Mouse (Mus musculus): ENCODE measurements at regions not wholly inside any gene's neighbourhood (a gene's known extent, or its start where the extent isn't known, plus 50 kb on each side); places are given as distances from the start of the nearest gene placed in this dataset.

DNA sequence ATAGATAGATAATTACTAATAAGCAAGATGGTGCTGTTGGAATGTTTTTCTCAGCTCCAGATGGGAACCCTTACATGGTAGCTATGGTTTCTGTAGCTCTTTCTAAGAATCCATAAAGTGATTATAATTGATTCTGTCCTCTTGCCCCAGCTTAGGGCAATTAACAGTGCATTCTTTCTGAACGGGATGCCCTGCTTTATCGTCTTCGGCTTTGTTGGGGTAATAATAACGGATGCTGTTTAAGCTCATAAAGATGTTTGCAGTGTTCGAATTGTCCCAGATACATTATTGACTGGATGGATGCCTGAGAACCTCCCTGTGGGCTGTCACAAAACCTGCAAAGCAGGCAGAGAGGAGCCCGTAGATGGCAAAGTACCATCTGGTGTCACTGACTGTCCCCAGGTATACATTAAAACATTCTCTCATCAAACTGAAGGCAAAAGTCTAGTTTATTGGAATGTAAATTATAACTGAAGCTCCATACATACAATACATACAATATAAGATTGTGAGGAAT, 637.8 kb upstream of the Tenm3 start:
- Histone ChIP-seq H3K4me3 (ENCODE audit: control insufficient read depth, low read depth, low read length) (no peak overlapping the region), H3K4me1 (ENCODE audit: control insufficient read depth, insufficient read depth, low read length) (no peaks in the 10 kb centered on the region), H3K27ac (ENCODE audit: control insufficient read depth, insufficient read depth, low read depth, low read length) (no peak overlapping the region), H3K36me3 (ENCODE audit: control insufficient read depth, insufficient read depth, low read length) (no peaks in the 10 kb centered on the region), H3K27me3 (ENCODE audit: control insufficient read depth, insufficient read depth, low read length) (no peaks in the 10 kb centered on the region)
- no peak for TF ChIP-seq POLR2A (IDR thresholded peaks at IDR 0.05; ENCODE audit: control insufficient read depth, low read depth, low read length)
- no peak for TF ChIP-seq CTCF (IDR thresholded peaks at IDR 0.05; ENCODE audit: control insufficient read depth, insufficient read depth, insufficient replicate concordance, low read depth, low read length)

GRCm38 (mm10) chr8:49465911-49466518, 622.3 kb upstream of the Tenm3 start:
- Histone ChIP-seq H3K27ac (ENCODE audit: control insufficient read depth, insufficient read depth, low read depth, low read length) (no peak overlapping the region), H3K4me3 (ENCODE audit: control insufficient read depth, low read depth, low read length) (no peak overlapping the region), H3K4me1 (ENCODE audit: control insufficient read depth, insufficient read depth, low read length) (peaks cover 3% of the 10 kb centered on the region; the same call in 1 of the 2 replicates), H3K36me3 (ENCODE audit: control insufficient read depth, insufficient read depth, low read length) (no peaks in the 10 kb centered on the region), H3K27me3 (ENCODE audit: control insufficient read depth, insufficient read depth, low read length) (no peaks in the 10 kb centered on the region)
- TF ChIP-seq POLR2A (IDR thresholded peaks at IDR 0.05; ENCODE audit: control insufficient read depth, low read depth, low read length) (no peak), CTCF (IDR thresholded peaks at IDR 0.05; ENCODE audit: control insufficient read depth, insufficient read depth, insufficient replicate concordance, low read depth, low read length) (no peak)

DNA sequence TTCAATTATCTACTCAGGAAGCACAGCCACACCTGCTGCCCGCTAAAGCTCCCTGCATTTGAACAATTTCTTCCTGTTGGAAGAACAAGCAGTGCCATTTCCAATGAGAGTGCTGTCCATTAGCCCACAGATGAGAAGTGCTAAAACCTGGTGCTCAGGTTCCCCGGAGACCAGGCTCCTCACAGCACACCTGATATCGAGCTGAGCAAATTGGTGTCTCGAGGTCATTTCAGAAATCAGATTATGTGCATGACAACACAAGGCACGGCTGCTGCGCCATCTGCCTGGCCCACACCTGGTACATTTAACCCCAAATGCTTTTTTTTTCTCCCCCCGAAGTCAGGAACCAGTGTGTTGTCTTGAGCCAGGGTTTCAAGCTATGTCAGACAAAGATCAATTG, 621.3 kb upstream of the Tenm3 start:
- Histone ChIP-seq H3K27me3 (ENCODE audit: control insufficient read depth, insufficient read depth, low read length) (no peaks in the 10 kb centered on the region), H3K4me1 (ENCODE audit: control insufficient read depth, insufficient read depth, low read length) (peaks cover 3% of the 10 kb centered on the region; the same call in 1 of the 2 replicates), H3K36me3 (ENCODE audit: control insufficient read depth, insufficient read depth, low read length) (no peaks in the 10 kb centered on the region), H3K4me3 (ENCODE audit: control insufficient read depth, low read depth, low read length) (no peak overlapping the region), H3K27ac (ENCODE audit: control insufficient read depth, insufficient read depth, low read depth, low read length) (no peak overlapping the region)
- no peak for TF ChIP-seq POLR2A (IDR thresholded peaks at IDR 0.05; ENCODE audit: control insufficient read depth, low read depth, low read length)
- no peak for TF ChIP-seq CTCF (IDR thresholded peaks at IDR 0.05; ENCODE audit: control insufficient read depth, insufficient read depth, insufficient replicate concordance, low read depth, low read length)

- Histone ChIP-seq H3K27ac (ENCODE audit: control insufficient read depth, insufficient read depth, low read depth, low read length) (no peak overlapping the region), H3K27me3 (ENCODE audit: control insufficient read depth, insufficient read depth, low read length) (no peaks in the 10 kb centered on the region), H3K36me3 (ENCODE audit: control insufficient read depth, insufficient read depth, low read length) (no peaks in the 10 kb centered on the region), H3K4me1 (ENCODE audit: control insufficient read depth, insufficient read depth, low read length) (peaks cover 3% of the 10 kb centered on the region; the same call in 1 of the 2 replicates), H3K4me3 (ENCODE audit: control insufficient read depth, low read depth, low read length) (no peak overlapping the region)
- TF ChIP-seq CTCF (IDR thresholded peaks at IDR 0.05; ENCODE audit: control insufficient read depth, insufficient read depth, insufficient replicate concordance, low read depth, low read length): no peak
- no peak for TF ChIP-seq POLR2A (IDR thresholded peaks at IDR 0.05; ENCODE audit: control insufficient read depth, low read depth, low read length)
Observed at GRCm38 (mm10) chr8:49462602-49463001, 618.9 kb upstream of the Tenm3 start.

DNA sequence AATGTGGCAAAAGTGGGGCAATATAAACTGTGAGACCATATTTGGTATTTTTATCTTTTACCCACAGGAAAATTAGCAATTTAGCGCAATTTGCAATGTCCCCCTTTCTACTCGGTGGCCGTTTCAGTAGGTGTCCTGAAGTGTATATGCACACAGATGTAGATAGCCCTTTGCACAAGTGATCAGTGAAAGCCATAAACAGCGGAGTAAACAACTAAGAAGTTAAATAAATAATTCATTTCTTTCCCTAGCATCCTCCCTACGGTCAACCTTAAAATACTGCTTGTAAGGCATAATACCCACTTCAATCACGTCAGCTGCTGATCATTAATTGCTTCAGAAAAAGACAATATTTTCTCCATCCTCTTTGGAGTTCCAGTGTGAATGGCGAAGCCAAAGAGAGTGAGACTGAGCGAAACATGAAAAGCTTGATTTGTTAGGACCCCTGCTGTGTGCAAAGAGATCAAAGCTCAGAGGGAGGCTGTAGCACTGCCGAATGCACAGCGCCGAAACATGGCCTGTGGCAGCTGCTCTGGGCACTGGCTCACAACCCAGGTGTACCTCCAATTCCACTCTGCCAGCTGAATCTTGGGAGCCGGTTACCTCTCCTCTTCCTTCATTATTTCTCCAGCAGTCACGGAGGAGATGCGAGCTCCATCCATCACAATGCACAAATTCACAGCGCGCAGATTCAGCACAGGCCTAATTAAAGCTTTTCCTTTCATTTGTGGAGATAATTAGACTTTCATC, 618.1 kb upstream of the Tenm3 start:
- TF ChIP-seq POLR2A (IDR thresholded peaks at IDR 0.05; ENCODE audit: control insufficient read depth, low read depth, low read length): no peak
- no peak for TF ChIP-seq CTCF (IDR thresholded peaks at IDR 0.05; ENCODE audit: control insufficient read depth, insufficient read depth, insufficient replicate concordance, low read depth, low read length)
- Histone ChIP-seq H3K27ac (ENCODE audit: control insufficient read depth, insufficient read depth, low read depth, low read length) (no peak overlapping the region), H3K4me1 (ENCODE audit: control insufficient read depth, insufficient read depth, low read length) (peaks cover 3% of the 10 kb centered on the region; the same call in 1 of the 2 replicates), H3K27me3 (ENCODE audit: control insufficient read depth, insufficient read depth, low read length) (no peaks in the 10 kb centered on the region), H3K36me3 (ENCODE audit: control insufficient read depth, insufficient read depth, low read length) (no peaks in the 10 kb centered on the region), H3K4me3 (ENCODE audit: control insufficient read depth, low read depth, low read length) (no peak overlapping the region)

DNA sequence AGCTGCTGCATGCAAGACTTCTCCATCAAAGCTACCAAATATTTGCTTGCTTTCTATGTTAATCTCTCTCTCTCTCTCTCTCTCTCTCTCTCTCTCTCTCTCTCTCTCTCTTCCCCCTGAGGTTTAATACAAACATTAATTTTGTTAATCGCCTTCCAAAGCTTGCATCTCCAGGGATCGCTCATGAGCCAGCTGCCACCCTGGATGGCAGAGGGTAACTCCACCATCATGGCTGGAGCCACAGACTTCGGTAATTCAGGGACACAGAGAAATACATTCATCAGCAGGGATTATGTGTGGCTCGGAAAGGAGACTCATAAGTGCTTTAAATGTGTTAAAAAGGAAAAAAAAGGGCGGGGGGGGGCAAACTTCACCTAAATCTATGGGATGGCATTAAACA, 601.7 kb upstream of the Tenm3 start:
- no peak for TF ChIP-seq CTCF (IDR thresholded peaks at IDR 0.05; ENCODE audit: control insufficient read depth, insufficient read depth, insufficient replicate concordance, low read depth, low read length)
- no peak for TF ChIP-seq POLR2A (IDR thresholded peaks at IDR 0.05; ENCODE audit: control insufficient read depth, low read depth, low read length)
- Histone ChIP-seq H3K27me3 (ENCODE audit: control insufficient read depth, insufficient read depth, low read length) (no peaks in the 10 kb centered on the region), H3K36me3 (ENCODE audit: control insufficient read depth, insufficient read depth, low read length) (no peaks in the 10 kb centered on the region), H3K4me3 (ENCODE audit: control insufficient read depth, low read depth, low read length) (no peak overlapping the region), H3K4me1 (ENCODE audit: control insufficient read depth, insufficient read depth, low read length) (no peaks in the 10 kb centered on the region), H3K27ac (ENCODE audit: control insufficient read depth, insufficient read depth, low read depth, low read length) (no peak overlapping the region)

- H3K36me3 ChIP-seq (ENCODE audit: control insufficient read depth, insufficient read depth, low read length): no peaks in the 10 kb centered on the region
- TF ChIP-seq CTCF (IDR thresholded peaks at IDR 0.05; ENCODE audit: control insufficient read depth, insufficient read depth, insufficient replicate concordance, low read depth, low read length) (no peak), POLR2A (IDR thresholded peaks at IDR 0.05; ENCODE audit: control insufficient read depth, low read depth, low read length) (no peak)
- H3K27me3 ChIP-seq (ENCODE audit: control insufficient read depth, insufficient read depth, low read length): no peaks in the 10 kb centered on the region
- H3K27ac ChIP-seq (ENCODE audit: control insufficient read depth, insufficient read depth, low read depth, low read length): no peak overlapping the region
- H3K4me3 ChIP-seq (ENCODE audit: control insufficient read depth, low read depth, low read length): no peak overlapping the region
- H3K4me1 ChIP-seq (ENCODE audit: control insufficient read depth, insufficient read depth, low read length): no peaks in the 10 kb centered on the region
Observed at GRCm38 (mm10) chr8:49441270-49441669, 597.5 kb upstream of the Tenm3 start.
